Mouse (Mus musculus): Measurements from ENCODE around the gene Acot6. TPM values are rescaled to one million over a fixed set of nuclear protein-coding genes. Genes with fewer than 3 reads are reported as not detected.

Acot6 gene
- total and polyA plus RNA-seq, 3 experiments: 3.2 to 3.3 TPM; not detected in 1

- H3K27me3 ChIP-seq (ENCODE audit: control insufficient read depth in 1 of 2, insufficient read depth in 2 of 2, low read length in 2 of 2): peaks cover 0 to 2% of the 10 kb centered on the region in 2 experiments; a peak in 1 of 4 replicates
- no peak overlapping the region for H3K9ac ChIP-seq (ENCODE audit: control insufficient read depth, low read depth, low read length, poor library complexity, severe bottlenecking)
- no peak overlapping the region for H3K4me3 ChIP-seq (ENCODE audit: control insufficient read depth in 1 of 2, insufficient read depth in 1 of 2, low read depth in 2 of 2, low read length in 2 of 2)
- TF ChIP-seq MXI1 (IDR thresholded peaks at IDR 0.05; ENCODE audit: low read depth, low read length) (no peak), CHD2 (IDR thresholded peaks at IDR 0.05; ENCODE audit: low read length) (no peak), ZNF384 (IDR thresholded peaks at IDR 0.05; ENCODE audit: low read depth, low read length) (no peak)
- no peaks in the 10 kb centered on the region for H3K4me1 ChIP-seq (ENCODE audit: control insufficient read depth in 1 of 2, insufficient read depth in 2 of 2, low read length in 2 of 2)
- H3K36me3 ChIP-seq (ENCODE audit: control insufficient read depth in 1 of 2, insufficient read depth in 2 of 2, low read length in 2 of 2): no peaks in the 10 kb centered on the region
- H3K9me3 ChIP-seq (replicated peaks; ENCODE audit: insufficient read depth, low read length): no peaks in the 10 kb centered on the region
- no peak for DNase-seq (ENCODE audit: low read depth, low spot score)
- no peaks in the 10 kb centered on the region for H3K79me2 ChIP-seq (ENCODE audit: control insufficient read depth, insufficient read depth, low read length, poor library complexity)
- H3K27ac ChIP-seq (ENCODE audit: control insufficient read depth, low read depth, low read length): no peak overlapping the region
Measured at GRCm38 (mm10) chr12:84052609-84053008, 47.8 kb upstream of the Acot6 start.

- Histone ChIP-seq H3K4me3 (ENCODE audit: control insufficient read depth in 1 of 2, insufficient read depth in 1 of 2, low read depth in 2 of 2, low read length in 2 of 2) (no peak overlapping the region), H3K27ac (ENCODE audit: control insufficient read depth, low read depth, low read length) (no peak overlapping the region), H3K4me1 (ENCODE audit: control insufficient read depth in 1 of 2, insufficient read depth in 2 of 2, low read length in 2 of 2) (no peaks in the 10 kb centered on the region), H3K36me3 (ENCODE audit: control insufficient read depth in 1 of 2, insufficient read depth in 2 of 2, low read length in 2 of 2) (no peaks in the 10 kb centered on the region), H3K27me3 (ENCODE audit: control insufficient read depth in 1 of 2, insufficient read depth in 2 of 2, low read length in 2 of 2) (peaks cover 0 to 2% of the 10 kb centered on the region in 2 experiments; a peak in 1 of 4 replicates), H3K79me2 (ENCODE audit: control insufficient read depth, insufficient read depth, low read length, poor library complexity) (no peaks in the 10 kb centered on the region), H3K9me3 (replicated peaks; ENCODE audit: insufficient read depth, low read length) (no peaks in the 10 kb centered on the region), H3K9ac (ENCODE audit: control insufficient read depth, low read depth, low read length, poor library complexity, severe bottlenecking) (no peak overlapping the region)
- no peak for TF ChIP-seq MYB (IDR thresholded peaks at IDR 0.05; ENCODE audit: low read depth, low read length)
- TF ChIP-seq USF2 (IDR thresholded peaks at IDR 0.05; ENCODE audit: borderline replicate concordance in 1 of 2, insufficient read depth in 1 of 2, low read depth in 1 of 2, low read length in 2 of 2): no peak
- DNase-seq (ENCODE audit: low read depth, low spot score): no peak
Measured at GRCm38 (mm10) chr12:84053173-84053572, 47.3 kb upstream of the Acot6 start.

GRCm38 (mm10) chr12:84053679-84054391 lies 46.6 kb upstream of the Acot6 start:
- Histone ChIP-seq H3K36me3 (ENCODE audit: control insufficient read depth in 1 of 2, insufficient read depth in 2 of 2, low read length in 2 of 2) (no peaks in the 10 kb centered on the region), H3K9ac (ENCODE audit: control insufficient read depth, low read depth, low read length, poor library complexity, severe bottlenecking) (no peak overlapping the region), H3K4me1 (ENCODE audit: control insufficient read depth in 1 of 2, insufficient read depth in 2 of 2, low read length in 2 of 2) (no peaks in the 10 kb centered on the region), H3K27ac (ENCODE audit: control insufficient read depth, low read depth, low read length) (no peak overlapping the region), H3K27me3 (ENCODE audit: control insufficient read depth in 1 of 2, insufficient read depth in 2 of 2, low read length in 2 of 2) (peaks cover 0 to 2% of the 10 kb centered on the region in 2 experiments; a peak in 1 of 4 replicates), H3K9me3 (replicated peaks; ENCODE audit: insufficient read depth, low read length) (no peaks in the 10 kb centered on the region), H3K4me3 (ENCODE audit: control insufficient read depth in 1 of 2, insufficient read depth in 1 of 2, low read depth in 2 of 2, low read length in 2 of 2) (no peak overlapping the region), H3K79me2 (ENCODE audit: control insufficient read depth, insufficient read depth, low read length, poor library complexity) (no peaks in the 10 kb centered on the region)
- TF ChIP-seq CHD2 (IDR thresholded peaks at IDR 0.05; ENCODE audit: low read length): no peak
- no peak for TF ChIP-seq POLR2AphosphoS2 (IDR thresholded peaks at IDR 0.05; ENCODE audit: low read length)
- TF ChIP-seq ZMIZ1 (IDR thresholded peaks at IDR 0.05; ENCODE audit: low read depth, low read length): no peak
- no peak for TF ChIP-seq ETS1 (IDR thresholded peaks at IDR 0.05; ENCODE audit: low read depth, low read length)
- no peak for TF ChIP-seq MYB (IDR thresholded peaks at IDR 0.05; ENCODE audit: low read depth, low read length)
- TF ChIP-seq USF1 (IDR thresholded peaks at IDR 0.05; ENCODE audit: low read depth, low read length): no peak
- no peak for TF ChIP-seq POLR2AphosphoS5 (IDR thresholded peaks at IDR 0.05; ENCODE audit: borderline replicate concordance, low read depth, low read length)
- TF ChIP-seq SMC3 (IDR thresholded peaks at IDR 0.05; ENCODE audit: low read depth, low read length): no peak
- TF ChIP-seq GABPA (IDR thresholded peaks at IDR 0.05; ENCODE audit: low read depth, low read length): no peak
- TF ChIP-seq NELFE (IDR thresholded peaks at IDR 0.05; ENCODE audit: low read depth, low read length): no peak
- TF ChIP-seq TAL1 (IDR thresholded peaks at IDR 0.05; ENCODE audit: low read length): no peak
- no peak for TF ChIP-seq MAZ (IDR thresholded peaks at IDR 0.05; ENCODE audit: low read depth, low read length)
- TF ChIP-seq USF2 (IDR thresholded peaks at IDR 0.05; ENCODE audit: borderline replicate concordance in 1 of 2, insufficient read depth in 1 of 2, low read depth in 1 of 2, low read length in 2 of 2): no peak
- TF ChIP-seq GATA1 (IDR thresholded peaks at IDR 0.05; ENCODE audit: low read depth, low read length): no peak
- no peak for DNase-seq (ENCODE audit: low read depth, low spot score)
